Mouse (Mus musculus) bone marrow macrophage, adult 2 months (primary cell): ENCODE measurements around the gene Eppin. TPM values are rescaled to one million over a fixed set of nuclear protein-coding genes. Genes with fewer than 3 reads are reported as not detected.

Source experiments
- H3K27ac ChIP-seq: 2 replicates; pipeline ENCODE4 v1.5.1; 2012; ENCODE audit warnings: low read depth, low read length; ENCODE audit not compliant: insufficient read depth
- H3K4me1 ChIP-seq: 2 replicates; pipeline ENCODE4 v1.6.1; 2012; ENCODE audit warnings: low read length; ENCODE audit not compliant: control insufficient read depth, insufficient read depth
- H3K4me3 ChIP-seq: 2 replicates; pipeline ENCODE4 v1.5.1; 2012; ENCODE audit warnings: mild to moderate bottlenecking, low read length, moderate library complexity; ENCODE audit not compliant: insufficient read depth
- CTCF ChIP-seq: IDR thresholded peaks from 2 replicates; pipeline ENCODE4 v1.5.1; 2012; ENCODE audit warnings: low read depth, mild to moderate bottlenecking, low read length, moderate library complexity
- POLR2A ChIP-seq: IDR thresholded peaks from 2 replicates; pipeline ENCODE4 v1.6.1; 2012; ENCODE audit warnings: mild to moderate bottlenecking, low read depth, low read length, borderline replicate concordance
- polyA plus RNA-seq: library from polyadenylated mRNA; stranded (reverse); fragments of >200 nt; gene quantifications from 2 replicates; pipeline ENCODE4 v1.2.4, GENCODE M21; 2012; ENCODE audit not compliant: missing spikeins, insufficient read depth, insufficient read length

Gene Eppin
- polyA plus RNA-seq, 1 experiment = not detected

DNA sequence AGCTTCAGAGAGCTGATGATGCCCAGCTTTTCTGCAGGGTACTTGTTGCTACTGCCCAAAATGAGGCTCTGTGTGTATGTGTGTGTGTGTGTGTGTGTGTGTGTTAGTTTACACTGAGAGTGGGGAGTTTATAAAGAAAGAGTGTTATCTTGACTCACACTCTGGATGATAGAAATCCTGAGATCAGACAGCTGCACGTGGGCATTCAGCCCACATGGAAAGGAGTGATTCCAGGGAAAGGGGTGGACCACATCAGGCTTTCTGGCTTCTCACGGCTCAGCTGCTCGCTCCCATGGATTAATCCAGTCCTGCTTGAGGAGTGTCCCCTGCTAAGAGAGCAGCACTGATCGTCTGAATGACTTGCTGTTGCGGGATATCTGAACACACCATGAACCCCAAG, 51.3 kb downstream of the Eppin start:
- Histone ChIP-seq H3K4me3 (no peak overlapping the region), H3K27ac (no peak overlapping the region), H3K4me1 (no peaks in the 10 kb centered on the region)
- no peak for TF ChIP-seq CTCF
- no peak for TF ChIP-seq POLR2A

DNA sequence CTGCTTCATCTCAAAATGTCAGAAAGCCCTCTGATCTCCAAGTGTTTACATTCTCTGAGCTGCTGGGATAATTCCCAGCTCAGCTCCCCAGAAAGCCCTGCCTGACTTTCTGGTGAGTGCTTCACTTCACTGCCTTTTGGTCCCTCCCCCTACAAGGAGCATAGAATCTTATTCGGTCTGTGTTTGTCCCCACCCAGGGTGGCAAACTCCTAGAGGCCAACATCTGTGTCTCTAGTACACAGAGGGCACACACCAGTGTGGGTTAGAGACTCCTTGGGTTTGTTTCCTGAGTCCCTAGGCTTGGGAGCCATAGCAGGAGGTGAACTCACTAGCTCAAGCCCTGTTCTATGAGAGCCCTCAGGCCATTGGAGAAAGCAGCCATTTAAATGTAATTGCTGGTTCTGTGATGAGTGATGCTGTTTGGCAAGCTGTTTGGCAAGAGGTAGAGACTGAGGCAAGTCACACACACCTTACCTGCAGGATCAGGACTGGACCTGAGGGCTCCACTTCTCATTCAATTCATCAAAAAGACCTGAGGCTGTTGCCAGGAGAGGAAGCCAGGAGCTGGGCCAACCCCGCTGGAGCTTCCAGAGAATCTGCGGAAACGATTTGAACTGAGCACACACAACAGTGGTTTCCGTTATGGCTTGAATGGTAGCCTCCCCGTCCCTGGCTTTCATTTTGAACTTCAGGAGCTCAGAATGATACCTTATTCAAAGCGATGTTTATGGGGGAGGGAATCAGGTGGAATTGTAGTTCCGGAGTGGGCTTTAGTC, 52.6 kb downstream of the Eppin start:
- Histone ChIP-seq H3K4me3 (no peak overlapping the region), H3K27ac (no peak overlapping the region), H3K4me1 (no peaks in the 10 kb centered on the region)
- TF ChIP-seq CTCF = no peak
- no peak for TF ChIP-seq POLR2A

Other genes starting within 250 kb of the Eppin start
- 2.1 and 2.3 TPM in 2 replicates for gene Slpi, start 204.5 kb downstream of the Eppin start, polyA plus RNA-seq
- not detected in 2 replicates for gene Rbpjl, start 190.5 kb downstream of the Eppin start, polyA plus RNA-seq
- gene Matn4, start 188.4 kb downstream of the Eppin start, polyA plus RNA-seq = not detected in 2 replicates
- gene Sdc4, start 149.7 kb downstream of the Eppin start, polyA plus RNA-seq = 125 and 132 TPM in 2 replicates
- 33.3 and 33.9 TPM in 2 replicates for gene Sys1, start 136.6 kb downstream of the Eppin start, polyA plus RNA-seq
- gene Gm20458, start 132.6 kb downstream of the Eppin start, polyA plus RNA-seq = not detected in 2 replicates
- not detected in 2 replicates for gene Trp53tg5, start 119.9 kb downstream of the Eppin start, polyA plus RNA-seq
- gene Dbndd2, start 107.5 kb downstream of the Eppin start, polyA plus RNA-seq = 67.6 and 75.8 TPM in 2 replicates
- 58.5 and 80.9 TPM in 2 replicates for gene Pigt, start 96.1 kb downstream of the Eppin start, polyA plus RNA-seq
- not detected in 2 replicates for gene Wfdc2, start 31.2 kb downstream of the Eppin start, polyA plus RNA-seq
- gene Spint3, start 20.1 kb downstream of the Eppin start, polyA plus RNA-seq = not detected in 2 replicates
- gene Wfdc6a, start 8.1 kb downstream of the Eppin start, polyA plus RNA-seq = not detected in 2 replicates
- gene Wfdc6b, start 19.9 kb upstream of the Eppin start, polyA plus RNA-seq = not detected in 2 replicates
- gene Wfdc8, start 20.0 kb upstream of the Eppin start, polyA plus RNA-seq = not detected in 2 replicates
- not detected in 2 replicates for gene Wfdc16, start 45.2 kb upstream of the Eppin start, polyA plus RNA-seq
- not detected in 2 replicates for gene Wfdc10, start 62.5 kb upstream of the Eppin start, polyA plus RNA-seq
- gene Wfdc9, start 63.0 kb upstream of the Eppin start, polyA plus RNA-seq = not detected in 2 replicates
- gene Wfdc11, start 80.5 kb upstream of the Eppin start, polyA plus RNA-seq = not detected in 2 replicates
- gene Wfdc13, start 91.5 kb upstream of the Eppin start, polyA plus RNA-seq = not detected in 2 replicates
- not detected in 2 replicates for gene Spint4, start 104.9 kb upstream of the Eppin start, polyA plus RNA-seq
- not detected in 2 replicates for gene Spint5, start 121.7 kb upstream of the Eppin start, polyA plus RNA-seq
- not detected in 2 replicates for gene Wfdc3, start 152.3 kb upstream of the Eppin start, polyA plus RNA-seq
- 33.4 and 33.7 TPM in 2 replicates for gene Dnttip1, start 152.4 kb upstream of the Eppin start, polyA plus RNA-seq
- 93.9 and 99.8 TPM in 2 replicates for gene Ube2c, start 176.3 kb upstream of the Eppin start, polyA plus RNA-seq
- 0.80 TPM in 1 of 2 replicates, not detected in the other for gene Tnnc2, start 186.4 kb upstream of the Eppin start, polyA plus RNA-seq
- 14.6 and 20.3 TPM in 2 replicates for gene Snx21, start 192.2 kb upstream of the Eppin start, polyA plus RNA-seq
- gene Acot8, start 211.3 kb upstream of the Eppin start, polyA plus RNA-seq = 26.8 and 27.6 TPM in 2 replicates
- 5.0 and 7.3 TPM in 2 replicates for gene Zswim3, start 211.5 kb upstream of the Eppin start, polyA plus RNA-seq
- 5.7 and 5.8 TPM in 2 replicates for gene Zswim1, start 229.1 kb upstream of the Eppin start, polyA plus RNA-seq
- gene Spata25, start 234.9 kb upstream of the Eppin start, polyA plus RNA-seq = 1.4 TPM in 1 of 2 replicates, not detected in the other
- gene Ctsa, start 239.3 kb upstream of the Eppin start, polyA plus RNA-seq = 632 and 760 TPM in 2 replicates
- gene Neurl2, start 239.9 kb upstream of the Eppin start, polyA plus RNA-seq = 21.0 and 25.4 TPM in 2 replicates